Mouse (Mus musculus): ENCODE results near the gene Zdhhc8. TPM values are rescaled to one million over a fixed set of nuclear protein-coding genes. Genes with fewer than 3 reads are reported as not detected.

Zdhhc8 gene
- polyA plus RNA-seq, 1 experiment from 2014 or later = 19.7 TPM

- Histone ChIP-seq H3K4me3 (no peak overlapping the region), H3K36me3 (no peaks in the 10 kb centered on the region), H3K27me3 (no peaks in the 10 kb centered on the region), H3K9ac (no peak overlapping the region), H3K9me3 (no peaks in the 10 kb centered on the region), H3K4me1 (replicated peaks) (peaks cover 6% of the 10 kb centered on the region; the same call in 1 of the 2 replicates), H3K4me2 (no peak overlapping the region), H3K27ac (replicated peaks) (no peak overlapping the region)
- WGBS = 82% methylated on average over 8 of the region's 8 CpGs
- peak; percentile 39; the same call in 1 of the 2 replicates for ATAC-seq (ENCODE audit: low FRiP score, low read depth)
These were observed 49.1 kb downstream of the Zdhhc8 start for GRCm38 (mm10) chr16:18185715-18186449.

DNA sequence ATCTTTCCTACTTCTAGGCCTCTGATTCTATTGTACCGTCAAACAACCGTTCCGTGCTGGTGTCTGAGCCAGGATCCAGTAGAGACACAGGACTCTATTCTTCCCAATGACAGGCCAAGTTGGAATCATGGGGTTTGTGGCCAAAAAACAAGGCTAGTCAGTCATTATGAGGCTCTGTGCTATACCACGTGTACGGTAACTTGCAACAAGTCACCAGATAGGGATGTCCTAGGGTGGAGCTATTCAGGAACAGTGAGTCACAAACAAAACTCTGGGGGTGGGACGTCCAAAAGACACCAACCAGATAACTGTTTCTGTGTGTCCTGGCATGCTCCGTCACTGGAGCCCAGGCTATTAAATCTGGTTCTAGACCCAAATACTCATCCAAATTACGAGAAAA, 52.2 kb downstream of the Zdhhc8 start:
- Histone ChIP-seq H3K27me3 (no peaks in the 10 kb centered on the region), H3K4me2 (no peak overlapping the region), H3K9me3 (no peaks in the 10 kb centered on the region), H3K4me3 (no peak overlapping the region), H3K9ac (no peak overlapping the region), H3K4me1 (replicated peaks) (peaks cover 7% of the 10 kb centered on the region; the same call in 1 of the 2 replicates), H3K27ac (replicated peaks) (no peak overlapping the region), H3K36me3 (no peaks in the 10 kb centered on the region)
- 74% methylated on average over 8 of the region's 8 CpGs for WGBS
- ATAC-seq (ENCODE audit: low FRiP score, low read depth) = no peak

- WGBS = 39% methylated on average over 10 of the region's 10 CpGs
- H3K9me3 ChIP-seq = no peaks in the 10 kb centered on the region
- H3K27me3 ChIP-seq = no peaks in the 10 kb centered on the region
- no peaks in the 10 kb centered on the region for H3K36me3 ChIP-seq
- H3K4me2 ChIP-seq = no peak overlapping the region
- H3K9ac ChIP-seq = no peak overlapping the region
- H3K27ac ChIP-seq (replicated peaks) = no peak overlapping the region
- no peak overlapping the region for H3K4me3 ChIP-seq
- peaks cover 7% of the 10 kb centered on the region; the same call in 1 of the 2 replicates for H3K4me1 ChIP-seq (replicated peaks)
- no peak for ATAC-seq (ENCODE audit: low FRiP score, low read depth)
These were observed 53.5 kb downstream of the Zdhhc8 start for GRCm38 (mm10) chr16:18181398-18181797.

DNA sequence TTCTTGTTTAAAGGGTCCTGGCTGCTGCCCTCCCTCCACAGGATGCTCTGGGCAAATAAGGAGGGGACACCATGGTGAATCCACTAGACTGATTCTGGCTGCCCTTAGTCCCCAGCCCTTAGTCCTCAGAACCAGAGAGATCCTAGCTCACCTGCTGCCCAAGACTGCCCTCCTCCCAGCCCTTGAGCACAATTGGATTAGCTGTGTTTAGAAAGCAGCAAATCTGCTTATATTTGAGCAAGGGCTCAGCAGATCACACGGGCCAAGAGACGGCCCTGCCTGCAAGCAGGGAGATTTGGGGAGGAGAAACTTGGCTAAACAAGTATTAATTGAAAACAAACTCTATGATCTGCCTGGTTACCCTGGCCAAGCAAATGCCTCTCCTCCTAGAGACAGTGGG, 55.3 kb downstream of the Zdhhc8 start:
- 44% methylated on average over 2 of the region's 2 CpGs for WGBS
- peaks cover 7% of the 10 kb centered on the region for H3K4me1 ChIP-seq (replicated peaks)
- no peak overlapping the region for H3K9ac ChIP-seq
- no peaks in the 10 kb centered on the region for H3K36me3 ChIP-seq
- no peak for ATAC-seq (ENCODE audit: low FRiP score, low read depth)
- no peak overlapping the region for H3K27ac ChIP-seq (replicated peaks)
- no peak overlapping the region for H3K4me3 ChIP-seq
- H3K4me2 ChIP-seq = no peak overlapping the region
- no peaks in the 10 kb centered on the region for H3K9me3 ChIP-seq
- H3K27me3 ChIP-seq = no peaks in the 10 kb centered on the region

- 84% methylated on average over 4 of the region's 4 CpGs for WGBS
- ATAC-seq (ENCODE audit: low FRiP score, low read depth) = no peak
- H3K9me3 ChIP-seq = no peaks in the 10 kb centered on the region
These were observed 58.2 kb downstream of the Zdhhc8 start for GRCm38 (mm10) chr16:18176758-18177157.

DNA sequence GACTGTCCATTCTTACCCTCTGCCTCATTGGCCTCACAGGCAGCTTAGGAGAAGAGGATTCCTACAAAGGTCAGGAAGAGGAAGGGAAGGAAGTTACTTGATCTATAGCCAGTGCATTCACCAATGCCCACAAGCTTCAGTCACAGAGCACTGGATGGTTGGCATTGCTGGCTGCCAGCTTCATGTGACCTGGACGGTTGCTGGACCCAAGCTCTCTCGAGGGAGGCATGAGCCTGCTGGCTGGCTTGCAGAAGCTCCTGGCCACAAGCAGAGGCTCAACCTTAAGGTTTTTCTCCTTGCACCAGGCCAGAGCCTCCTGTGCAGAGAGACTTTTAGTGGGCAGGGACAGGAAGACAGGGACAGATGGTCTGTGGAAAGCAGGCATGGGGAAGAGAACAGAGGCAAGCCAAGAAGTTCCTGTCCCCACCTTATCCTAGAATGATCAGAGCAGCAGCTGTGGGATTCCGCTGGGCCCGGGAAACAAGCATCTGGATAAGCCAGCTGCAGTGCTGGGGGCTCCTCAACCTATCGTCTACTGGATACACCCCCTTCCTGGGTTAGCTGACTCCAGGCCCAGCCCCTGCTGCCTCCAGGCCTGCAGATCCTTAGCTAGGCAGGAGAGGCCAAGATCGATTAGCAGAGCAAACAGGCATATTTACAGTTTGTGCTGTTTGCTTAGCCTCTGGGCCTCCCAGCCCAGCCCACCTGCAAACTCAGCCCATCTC, 59.0 kb downstream of the Zdhhc8 start:
- H3K4me1 ChIP-seq (replicated peaks) = peaks cover 2% of the 10 kb centered on the region; the same call in 1 of the 2 replicates
- 66% methylated on average over 6 of the region's 6 CpGs for WGBS
- H3K9ac ChIP-seq = no peak overlapping the region
- no peak for ATAC-seq (ENCODE audit: low FRiP score, low read depth)
- H3K27ac ChIP-seq (replicated peaks) = no peak overlapping the region
- H3K36me3 ChIP-seq = no peaks in the 10 kb centered on the region
- H3K9me3 ChIP-seq = no peaks in the 10 kb centered on the region
- H3K27me3 ChIP-seq = no peaks in the 10 kb centered on the region
- H3K4me3 ChIP-seq = no peak overlapping the region
- no peak overlapping the region for H3K4me2 ChIP-seq

More at GRCm38 (mm10) chr16:18176758-18177157, 58.2 kb downstream of the Zdhhc8 start:
- no peak overlapping the region for H3K4me2 ChIP-seq
- H3K27ac ChIP-seq (replicated peaks) = no peak overlapping the region
- no peak overlapping the region for H3K9ac ChIP-seq
- H3K4me3 ChIP-seq = no peak overlapping the region
- H3K27me3 ChIP-seq = no peaks in the 10 kb centered on the region
- no peaks in the 10 kb centered on the region for H3K36me3 ChIP-seq
- H3K4me1 ChIP-seq (replicated peaks) = peaks cover 7% of the 10 kb centered on the region

DNA sequence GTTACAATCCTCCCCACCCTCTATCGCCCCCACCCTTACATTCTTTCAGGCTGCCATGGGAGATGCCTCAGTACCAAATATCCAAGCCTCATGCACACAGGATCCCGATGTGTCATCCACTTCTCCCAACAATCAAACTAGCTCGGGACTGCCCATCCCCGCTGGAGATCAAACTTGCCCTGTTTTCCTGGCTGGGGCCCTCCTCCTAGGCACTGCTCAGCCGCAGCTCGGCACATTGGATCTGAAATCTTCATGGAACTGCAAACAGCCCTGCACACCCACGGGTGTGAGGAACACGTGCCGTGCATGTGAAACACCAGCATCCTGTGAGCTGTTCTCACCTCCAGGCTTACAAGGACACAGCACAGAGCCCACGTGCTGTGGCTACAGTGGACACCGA, 61.1 kb downstream of the Zdhhc8 start:
- Histone ChIP-seq H3K9me3 (no peaks in the 10 kb centered on the region), H3K4me3 (no peak overlapping the region), H3K36me3 (no peaks in the 10 kb centered on the region), H3K27ac (replicated peaks) (no peak overlapping the region), H3K9ac (no peak overlapping the region), H3K4me2 (no peak overlapping the region), H3K27me3 (no peaks in the 10 kb centered on the region), H3K4me1 (replicated peaks) (no peaks in the 10 kb centered on the region; the same call in 1 of the 2 replicates)
- ATAC-seq (ENCODE audit: low FRiP score, low read depth) = no peak
- WGBS = 55% methylated on average over 11 of the region's 11 CpGs

GRCm38 (mm10) chr16:18173231-18173630, 61.7 kb downstream of the Zdhhc8 start:
- Histone ChIP-seq H3K9me3 (no peaks in the 10 kb centered on the region), H3K27me3 (no peaks in the 10 kb centered on the region), H3K4me1 (replicated peaks) (no peaks in the 10 kb centered on the region; the same call in 1 of the 2 replicates), H3K9ac (no peak overlapping the region), H3K4me3 (no peak overlapping the region), H3K36me3 (no peaks in the 10 kb centered on the region), H3K4me2 (no peak overlapping the region), H3K27ac (replicated peaks) (no peak overlapping the region)
- ATAC-seq (ENCODE audit: low FRiP score, low read depth) = no peak
- WGBS = 71% methylated on average over 9 of the region's 9 CpGs

GRCm38 (mm10) chr16:18172266-18172855, 62.6 kb downstream of the Zdhhc8 start:
- peak; percentile 7; the same call in 1 of the 2 replicates for ATAC-seq (ENCODE audit: low FRiP score, low read depth)
- H3K4me3 ChIP-seq = no peak overlapping the region
- H3K36me3 ChIP-seq = no peaks in the 10 kb centered on the region
- H3K9ac ChIP-seq = no peak overlapping the region
- H3K4me2 ChIP-seq = no peak overlapping the region
- WGBS = 12% methylated on average over 7 of the region's 7 CpGs
- no peaks in the 10 kb centered on the region for H3K27me3 ChIP-seq
- H3K27ac ChIP-seq (replicated peaks) = no peak overlapping the region
- H3K9me3 ChIP-seq = no peaks in the 10 kb centered on the region
- H3K4me1 ChIP-seq (replicated peaks) = no peaks in the 10 kb centered on the region; the same call in 1 of the 2 replicates

MicroRNAs encoded within 50 kb of the gene (microRNA counts, 519-probe panel; counts per million panel counts)
- 2,364 counts per million, percentile 32 among the panel's probes with 10 or more counts for microRNA mmu-miR-1306

Small RNA genes lying within 50 kb of the gene (microRNA-seq; reads per million reads assigned to microRNA genes)
- gene Gm24572 = not detected
- gene Mir1306 = 177 reads per million, percentile 59 among the genes with 10 or more reads in this experiment

Other genes with a start within 250 kb of the Zdhhc8 start
- gene Dgcr6, start 182.3 kb downstream of the Zdhhc8 start, polyA plus RNA-seq (2015; fragmentation: Nextera tagmentation; extraction: Ambion mirVana) = 155 and 158 TPM in 2 replicates
- 4.3 and 4.9 TPM in 2 replicates for gene Prodh, start 144.9 kb downstream of the Zdhhc8 start, polyA plus RNA-seq (2015; fragmentation: Nextera tagmentation; extraction: Ambion mirVana)
- 24.7 and 25.5 TPM in 2 replicates for gene Rtn4r, start 107.5 kb downstream of the Zdhhc8 start, polyA plus RNA-seq (2015; fragmentation: Nextera tagmentation; extraction: Ambion mirVana)
- not detected in 2 replicates for gene Ccdc188, start 17.3 kb downstream of the Zdhhc8 start, polyA plus RNA-seq (2015; fragmentation: Nextera tagmentation; extraction: Ambion mirVana)
- gene Trmt2a, start 13.5 kb upstream of the Zdhhc8 start, polyA plus RNA-seq (2015; fragmentation: Nextera tagmentation; extraction: Ambion mirVana) = 94.7 and 98.9 TPM in 2 replicates
- gene Ranbp1, start 13.6 kb upstream of the Zdhhc8 start, polyA plus RNA-seq (2015; fragmentation: Nextera tagmentation; extraction: Ambion mirVana) = 373 and 402 TPM in 2 replicates
- 2.2 and 6.0 TPM in 2 replicates for gene Gm49776, start 23.2 kb upstream of the Zdhhc8 start, polyA plus RNA-seq (2015; fragmentation: Nextera tagmentation; extraction: Ambion mirVana)
- 29.5 and 30.9 TPM in 2 replicates for gene Dgcr8, start 54.1 kb upstream of the Zdhhc8 start, polyA plus RNA-seq (2015; fragmentation: Nextera tagmentation; extraction: Ambion mirVana)
- gene Tango2, start 113.0 kb upstream of the Zdhhc8 start, polyA plus RNA-seq (2015; fragmentation: Nextera tagmentation; extraction: Ambion mirVana) = 92.5 and 94.0 TPM in 2 replicates
- gene Arvcf, start 113.0 kb upstream of the Zdhhc8 start, polyA plus RNA-seq (2015; fragmentation: Nextera tagmentation; extraction: Ambion mirVana) = 78.7 and 81.3 TPM in 2 replicates
- 31.0 and 31.7 TPM in 2 replicates for gene Txnrd2, start 191.2 kb upstream of the Zdhhc8 start, polyA plus RNA-seq (2015; fragmentation: Nextera tagmentation; extraction: Ambion mirVana)
- gene Comt, start 191.7 kb upstream of the Zdhhc8 start, polyA plus RNA-seq (2015; fragmentation: Nextera tagmentation; extraction: Ambion mirVana) = 106 and 113 TPM in 2 replicates